Mouse (Mus musculus): ENCODE data around the gene Znrd1. TPM values are rescaled to one million over a fixed set of nuclear protein-coding genes. Genes with fewer than 3 reads are reported as not detected.

Gene Znrd1
- total and polyA plus RNA-seq, 3 experiments = 26.4 to 38.2 TPM; not detected in 1

- TF ChIP-seq CHD1 (IDR thresholded peaks at IDR 0.05; ENCODE audit: low read depth, low read length) (no peak), MAX (IDR thresholded peaks at IDR 0.05; ENCODE audit: low read length) (no peak), UBTF (IDR thresholded peaks at IDR 0.05; ENCODE audit: borderline replicate concordance, insufficient read depth, low read depth, low read length) (no peak)
- DNase-seq (ENCODE audit: low read depth, low spot score) = no peak
- no peaks in the 10 kb centered on the region for H3K79me2 ChIP-seq (ENCODE audit: control insufficient read depth, insufficient read depth, low read length, poor library complexity)
- H3K9me3 ChIP-seq (replicated peaks; ENCODE audit: insufficient read depth, low read length) = no peaks in the 10 kb centered on the region
- H3K9ac ChIP-seq (ENCODE audit: control insufficient read depth, low read depth, low read length, poor library complexity, severe bottlenecking) = no peak overlapping the region
- no peak overlapping the region for H3K4me3 ChIP-seq (ENCODE audit: control insufficient read depth in 1 of 2, insufficient read depth in 1 of 2, low read depth in 2 of 2, low read length in 2 of 2)
- no peak overlapping the region for H3K27ac ChIP-seq (ENCODE audit: control insufficient read depth, low read depth, low read length)
- H3K36me3 ChIP-seq (ENCODE audit: control insufficient read depth in 1 of 2, insufficient read depth in 2 of 2, low read length in 2 of 2) = no peaks in the 10 kb centered on the region
- H3K4me1 ChIP-seq (ENCODE audit: control insufficient read depth in 1 of 2, insufficient read depth in 2 of 2, low read length in 2 of 2) = no peaks in the 10 kb centered on the region
- H3K27me3 ChIP-seq (ENCODE audit: control insufficient read depth in 1 of 2, insufficient read depth in 2 of 2, low read length in 2 of 2) = peaks cover 6 to 7% of the 10 kb centered on the region in 2 experiments; a peak in 3 of 4 replicates
Measured at GRCm38 (mm10) chr17:37002364-37003330, 44.3 kb upstream of the Znrd1 start.

- DNase-seq (ENCODE audit: low read depth, low spot score) = no peak
- Histone ChIP-seq H3K27ac (ENCODE audit: control insufficient read depth, low read depth, low read length) (no peak within 1 kb of the TSS), H3K9ac (ENCODE audit: control insufficient read depth, low read depth, low read length, poor library complexity, severe bottlenecking) (no peak within 1 kb of the TSS)
Measured at GRCm38 (mm10) chr17:37000863-37001262, 42.5 kb upstream of the Znrd1 start, which contains the start of gene Zfp57. Gene Zfp57, plus strand, starts transcription at chr17:37001163.

GRCm38 (mm10) chr17:36998477-36998876 is 40.1 kb upstream of the Znrd1 start:
- no peaks in the 10 kb centered on the region for H3K79me2 ChIP-seq (ENCODE audit: control insufficient read depth, insufficient read depth, low read length, poor library complexity)
- no peak for DNase-seq (ENCODE audit: low read depth, low spot score)
- no peaks in the 10 kb centered on the region; a peak in 1 of 4 replicates for H3K36me3 ChIP-seq (ENCODE audit: control insufficient read depth in 1 of 2, insufficient read depth in 2 of 2, low read length in 2 of 2)
- TF ChIP-seq MYB (IDR thresholded peaks at IDR 0.05; ENCODE audit: low read depth, low read length) (no peak), GABPA (IDR thresholded peaks at IDR 0.05; ENCODE audit: low read depth, low read length) (no peak), GATA1 (IDR thresholded peaks at IDR 0.05; ENCODE audit: low read depth, low read length) (no peak), RAD21 (IDR thresholded peaks at IDR 0.05; ENCODE audit: low read depth, low read length) (no peak), UBTF (IDR thresholded peaks at IDR 0.05; ENCODE audit: borderline replicate concordance, insufficient read depth, low read depth, low read length) (no peak), TCF12 (IDR thresholded peaks at IDR 0.05; ENCODE audit: low read depth, low read length) (no peak), ZNF384 (IDR thresholded peaks at IDR 0.05; ENCODE audit: low read depth, low read length) (no peak), USF2 (IDR thresholded peaks at IDR 0.05; ENCODE audit: borderline replicate concordance in 1 of 2, insufficient read depth in 1 of 2, low read depth in 1 of 2, low read length in 2 of 2) (no peak), POLR2AphosphoS5 (IDR thresholded peaks at IDR 0.05; ENCODE audit: borderline replicate concordance, low read depth, low read length) (no peak), CTCF (IDR thresholded peaks at IDR 0.05 in 2 of 3, conservative IDR thresholded peaks at IDR 0.05 in 1 of 3; ENCODE audit: control insufficient read depth in 1 of 3, insufficient read depth in 1 of 3, low read depth in 2 of 3, low read length in 3 of 3, poor library complexity in 1 of 3, severe bottlenecking in 1 of 3) (no peak), NELFE (IDR thresholded peaks at IDR 0.05; ENCODE audit: low read depth, low read length) (no peak), E2F4 (IDR thresholded peaks at IDR 0.05; ENCODE audit: borderline replicate concordance, low read depth, low read length) (no peak), JUND (IDR thresholded peaks at IDR 0.05; ENCODE audit: low read depth, low read length) (no peak), EP300 (IDR thresholded peaks at IDR 0.05; ENCODE audit: low read depth in 1 of 2, low read length in 2 of 2) (no peak), TBP (IDR thresholded peaks at IDR 0.05; ENCODE audit: low read depth, low read length) (no peak)
- no peak overlapping the region for H3K4me3 ChIP-seq (ENCODE audit: control insufficient read depth in 1 of 2, insufficient read depth in 1 of 2, low read depth in 2 of 2, low read length in 2 of 2)
- H3K27ac ChIP-seq (ENCODE audit: control insufficient read depth, low read depth, low read length) = no peak overlapping the region
- no peaks in the 10 kb centered on the region for H3K9me3 ChIP-seq (replicated peaks; ENCODE audit: insufficient read depth, low read length)
- H3K9ac ChIP-seq (ENCODE audit: control insufficient read depth, low read depth, low read length, poor library complexity, severe bottlenecking) = no peak overlapping the region
- 0 out of 4 replicates have a peak, but pooled peaks cover 0 to 2% of the 10 kb centered on the region in 2 experiments for H3K4me1 ChIP-seq (ENCODE audit: control insufficient read depth in 1 of 2, insufficient read depth in 2 of 2, low read length in 2 of 2)
- no peaks in the 10 kb centered on the region for H3K27me3 ChIP-seq (ENCODE audit: control insufficient read depth in 1 of 2, insufficient read depth in 2 of 2, low read length in 2 of 2)

More at GRCm38 (mm10) chr17:37000863-37001262, 42.5 kb upstream of the Znrd1 start, which contains the start of gene Zfp57:
- no peak within 1 kb of the TSS for H3K4me3 ChIP-seq (ENCODE audit: control insufficient read depth in 1 of 2, insufficient read depth in 1 of 2, low read depth in 2 of 2, low read length in 2 of 2)
- H3K4me1 ChIP-seq (ENCODE audit: control insufficient read depth in 1 of 2, insufficient read depth in 2 of 2, low read length in 2 of 2) = no peaks in the 10 kb centered on the region
- TF ChIP-seq UBTF (IDR thresholded peaks at IDR 0.05; ENCODE audit: borderline replicate concordance, insufficient read depth, low read depth, low read length) (no peak), MAFK (IDR thresholded peaks at IDR 0.05; ENCODE audit: borderline replicate concordance, low read depth, low read length) (no peak), MAZ (IDR thresholded peaks at IDR 0.05; ENCODE audit: low read depth, low read length) (no peak), USF2 (IDR thresholded peaks at IDR 0.05; ENCODE audit: borderline replicate concordance in 1 of 2, insufficient read depth in 1 of 2, low read depth in 1 of 2, low read length in 2 of 2) (no peak), ZKSCAN1 (IDR thresholded peaks at IDR 0.05; ENCODE audit: low read depth, low read length) (no peak), NELFE (IDR thresholded peaks at IDR 0.05; ENCODE audit: low read depth, low read length) (no peak), E2F4 (IDR thresholded peaks at IDR 0.05; ENCODE audit: borderline replicate concordance, low read depth, low read length) (no peak), CHD1 (IDR thresholded peaks at IDR 0.05; ENCODE audit: low read depth, low read length) (no peak), USF1 (IDR thresholded peaks at IDR 0.05; ENCODE audit: low read depth, low read length) (no peak), GATA1 (IDR thresholded peaks at IDR 0.05; ENCODE audit: low read depth, low read length) (no peak), BHLHE40 (IDR thresholded peaks at IDR 0.05; ENCODE audit: borderline replicate concordance, low read depth, low read length) (no peak), GABPA (IDR thresholded peaks at IDR 0.05; ENCODE audit: low read depth, low read length) (no peak), EP300 (IDR thresholded peaks at IDR 0.05; ENCODE audit: low read depth in 1 of 2, low read length in 2 of 2) (no peak), JUND (IDR thresholded peaks at IDR 0.05; ENCODE audit: low read depth, low read length) (no peak), KAT2A (conservative IDR thresholded peaks at IDR 0.05; ENCODE audit: low read depth, low read length) (no peak)
- H3K79me2 ChIP-seq (ENCODE audit: control insufficient read depth, insufficient read depth, low read length, poor library complexity) = no peaks in the 10 kb centered on the region
- H3K9me3 ChIP-seq (replicated peaks; ENCODE audit: insufficient read depth, low read length) = no peaks in the 10 kb centered on the region
- H3K36me3 ChIP-seq (ENCODE audit: control insufficient read depth in 1 of 2, insufficient read depth in 2 of 2, low read length in 2 of 2) = no peaks in the 10 kb centered on the region
- H3K27me3 ChIP-seq (ENCODE audit: control insufficient read depth in 1 of 2, insufficient read depth in 2 of 2, low read length in 2 of 2) = peaks cover 0 to 2% of the 10 kb centered on the region in 2 experiments; a peak in 2 of 4 replicates
